ENCODE assay signal across 22 mouse cellular contexts in genomic region chr11:119983151-119983550, GRCm38 (mm10). TPM values are rescaled to one million over a fixed set of nuclear protein-coding genes. Genes with fewer than 3 reads are reported as not detected.
DNase-seq lines count a peak whose midpoint lies in the region; TF ChIP-seq lines count a peak whose summit lies in the region.
"Had no signal": no experiment of that assay in that cellular context is flagged by ENCODE, and none has a peak within 500 bp of the region (broad histone marks: within the 10 kb centered on the region; RNA-seq: fewer than 3 reads in every experiment).

No protein-coding gene starts in this region.

- TF ChIP-seq POLR2A in MEL (IDR thresholded peaks at IDR 0.05; ENCODE audit: control insufficient read depth in 1 of 2, insufficient read depth in 1 of 2, low read depth in 1 of 2, low read length in 2 of 2, poor library complexity in 1 of 2) = no peak

- no peaks in the 10 kb centered on the region for H3K79me2 ChIP-seq in MEL (ENCODE audit: control insufficient read depth, insufficient read depth, low read length, poor library complexity)

- no peaks in the 10 kb centered on the region; a peak in 1 of 4 replicates for H3K36me3 ChIP-seq in MEL (ENCODE audit: control insufficient read depth in 1 of 2, insufficient read depth in 2 of 2, low read length in 2 of 2)
- H3K36me3 ChIP-seq: hindbrain, embryonic 15.5 days had no signal

- no peak for TF ChIP-seq RAD21 in MEL (IDR thresholded peaks at IDR 0.05; ENCODE audit: low read depth, low read length)

- H3K9me3 ChIP-seq in MEL (replicated peaks; ENCODE audit: insufficient read depth, low read length) = no peaks in the 10 kb centered on the region
- H3K9me3 ChIP-seq: embryonic facial prominence, embryonic 12.5 days; forebrain, embryonic 13.5 days; heart, embryonic 13.5 days; hindbrain, embryonic 15.5 days; limb, embryonic 15.5 days; liver, embryonic 15.5 days; megakaryocyte, embryonic 14.5 days had no signal

- TF ChIP-seq EP300 in MEL (IDR thresholded peaks at IDR 0.05; ENCODE audit: low read depth in 1 of 2, low read length in 2 of 2) = no peak

- H3K4me3 ChIP-seq in layer of hippocampus, adult 2 months = no peak overlapping the region
- no peak overlapping the region for H3K4me3 ChIP-seq in MEL (ENCODE audit: control insufficient read depth in 1 of 2, insufficient read depth in 1 of 2, low read depth in 2 of 2, low read length in 2 of 2)
- H3K4me3 ChIP-seq: embryonic facial prominence, embryonic 12.5 days; erythroblast, embryonic 14.5 days; forebrain, embryonic 13.5 days; heart, embryonic 13.5 days; hindbrain, embryonic 15.5 days; limb, embryonic 15.5 days; liver, embryonic 15.5 days; megakaryocyte, embryonic 14.5 days had no signal

- TF ChIP-seq CTCF in layer of hippocampus, adult 2 months (conservative IDR thresholded peaks at IDR 0.05) = no peak
- TF ChIP-seq CTCF in MEL (IDR thresholded peaks at IDR 0.05 in 2 of 3, conservative IDR thresholded peaks at IDR 0.05 in 1 of 3; ENCODE audit: control insufficient read depth in 1 of 3, insufficient read depth in 1 of 3, low read depth in 2 of 3, low read length in 3 of 3, poor library complexity in 1 of 3, severe bottlenecking in 1 of 3) = no peak

- no peaks in the 10 kb centered on the region for H3K4me1 ChIP-seq in MEL (ENCODE audit: control insufficient read depth in 1 of 2, insufficient read depth in 2 of 2, low read length in 2 of 2)
- H3K4me1 ChIP-seq: embryonic facial prominence, embryonic 12.5 days had no signal

- no peaks in the 10 kb centered on the region for H3K27me3 ChIP-seq in MEL (ENCODE audit: control insufficient read depth in 1 of 2, insufficient read depth in 2 of 2, low read length in 2 of 2)
- H3K27me3 ChIP-seq: embryonic facial prominence, embryonic 12.5 days; forebrain, embryonic 13.5 days; heart, embryonic 13.5 days; hindbrain, embryonic 15.5 days; limb, embryonic 15.5 days; liver, embryonic 15.5 days had no signal

- no peak overlapping the region for H3K9ac ChIP-seq in MEL (ENCODE audit: control insufficient read depth, low read depth, low read length, poor library complexity, severe bottlenecking)
- H3K9ac ChIP-seq: embryonic facial prominence, embryonic 12.5 days; forebrain, embryonic 13.5 days; heart, embryonic 13.5 days; hindbrain, embryonic 15.5 days; limb, embryonic 15.5 days; liver, embryonic 15.5 days had no signal

- peak; percentile 50 for DNase-seq in adrenal gland, postnatal 10 days
- DNase-seq in adrenal gland, adult 2 months = no peak
- peak; percentile 27 for DNase-seq in heart, postnatal 4 days
- DNase-seq in heart, adult 11 months = no peak
- DNase-seq in layer of hippocampus, adult 2 months (ENCODE audit: low spot score in 2 of 2) = no peak
- DNase-seq in layer of hippocampus, adult 9-11 months = no peak
- peak; percentile 18 for DNase-seq in MEL (ENCODE audit: low read depth, low spot score)
- DNase-seq in testis, postnatal 14 days (ENCODE audit: low spot score) = no peak
- DNase-seq: gastrocnemius, postnatal 10 days; heart, adult 18-20 months; layer of hippocampus, postnatal 36 days; lung, postnatal 14 days; right cerebral cortex, adult 18-20 months; thymus, postnatal 36 days had no signal

- peak overlapping the region; percentile 36; the same call in 1 of the 2 replicates for H3K27ac ChIP-seq in layer of hippocampus, adult 2 months
- no peak overlapping the region for H3K27ac ChIP-seq in MEL (ENCODE audit: control insufficient read depth, low read depth, low read length)
- H3K27ac ChIP-seq: embryonic facial prominence, embryonic 12.5 days; forebrain, embryonic 13.5 days; heart, embryonic 13.5 days; hindbrain, embryonic 15.5 days; limb, embryonic 15.5 days; liver, embryonic 15.5 days had no signal

TF ChIP-seq in MEL, 35 proteins besides CTCF, POLR2A, EP300 and RAD21:
- TF ChIP-seq HCFC1 (IDR thresholded peaks at IDR 0.05; ENCODE audit: low read depth, low read length) = no peak
- no peak for TF ChIP-seq TAL1 (IDR thresholded peaks at IDR 0.05; ENCODE audit: low read length)
- no peak for TF ChIP-seq POLR2AphosphoS2 (IDR thresholded peaks at IDR 0.05; ENCODE audit: low read length)
- TF ChIP-seq MYC (IDR thresholded peaks at IDR 0.05; ENCODE audit: low read depth, low read length) = no peak
- no peak for TF ChIP-seq MAFK (IDR thresholded peaks at IDR 0.05; ENCODE audit: borderline replicate concordance, low read depth, low read length)
- no peak for TF ChIP-seq MEF2A (IDR thresholded peaks at IDR 0.05; ENCODE audit: extremely low read depth, insufficient replicate concordance, low read depth, low read length, poor library complexity, severe bottlenecking)
- TF ChIP-seq TCF12 (IDR thresholded peaks at IDR 0.05; ENCODE audit: low read depth, low read length) = no peak
- no peak for TF ChIP-seq SIN3A (IDR thresholded peaks at IDR 0.05; ENCODE audit: low read length)
- no peak for TF ChIP-seq MYB (IDR thresholded peaks at IDR 0.05; ENCODE audit: low read depth, low read length)
- no peak for TF ChIP-seq BHLHE40 (IDR thresholded peaks at IDR 0.05; ENCODE audit: borderline replicate concordance, low read depth, low read length)
- no peak for TF ChIP-seq SMC3 (IDR thresholded peaks at IDR 0.05; ENCODE audit: low read depth, low read length)

RNA-seq across cellular contexts. Expression of gene Baiap2, which starts 40.6 kb away (rescaled TPM):
- 10 to 100 TPM; 18.9 to 21.3 TPM for total RNA-seq in adrenal gland, postnatal 10 days (2021)
- total RNA-seq in adrenal gland, adult 2 months (2021) = 10 to 100 TPM; 17.0 to 23.2 TPM
- 42.3 and 46.7 TPM in 2 replicates for polyA plus RNA-seq in adrenal gland, adult 2 months (2012; rRNA removed)
- 1 to 10 TPM; 8.0 to 8.3 TPM for total RNA-seq in heart, postnatal 4 days (2021)
- 100 to 1,000 TPM; 244 to 257 TPM for total RNA-seq in layer of hippocampus, adult 2 months (2021)
- 31.3 and 32.8 TPM in 2 replicates for total RNA-seq in MEL (2012; rRNA removed)
- 10 to 100 TPM in 1 of 2 experiments, not detected in 1; 27.5 TPM for polyA plus RNA-seq in MEL (2012; ENCODE audit: insufficient read depth in 1 of 2, insufficient read length in 2 of 2, low read depth in 1 of 2, low replicate concordance in 2 of 2, missing spikeins in 1 of 2)

Comparison
In these comparisons a context has a peak if more than half of its experiments do, and no peak if none do; other contexts are left out.
1. DNase-seq: peak in adrenal gland, postnatal 10 days (single experiment), heart, postnatal 4 days (single experiment) and MEL (single experiment); none in adrenal gland, adult 2 months (single experiment), heart, adult 11 months (single experiment), layer of hippocampus, adult 2 months (0 of 2), layer of hippocampus, adult 9-11 months (single experiment) and testis, postnatal 14 days (single experiment).